Mouse (Mus musculus) small intestine, adult 2 months (tissue): ENCODE data around the gene Camk2b.

Experiments
- CTCF ChIP-seq: fragments of 200-500 bp; IDR thresholded peaks from 2 replicates; pipeline ENCODE4 v1.5.1; 2012; ENCODE audit warnings: low read depth, mild to moderate bottlenecking, control low read depth, inconsistent platforms, low read length, moderate library complexity, mixed read lengths; ENCODE audit not compliant: insufficient replicate concordance, insufficient read length; ENCODE audit errors: extremely low read depth
- POLR2A ChIP-seq: fragments of 200-500 bp; IDR thresholded peaks from 2 replicates; pipeline ENCODE4 v1.6.1; 2012; ENCODE audit warnings: low read depth, mild to moderate bottlenecking, control low read depth, inconsistent platforms, low read length, moderate library complexity

DNA sequence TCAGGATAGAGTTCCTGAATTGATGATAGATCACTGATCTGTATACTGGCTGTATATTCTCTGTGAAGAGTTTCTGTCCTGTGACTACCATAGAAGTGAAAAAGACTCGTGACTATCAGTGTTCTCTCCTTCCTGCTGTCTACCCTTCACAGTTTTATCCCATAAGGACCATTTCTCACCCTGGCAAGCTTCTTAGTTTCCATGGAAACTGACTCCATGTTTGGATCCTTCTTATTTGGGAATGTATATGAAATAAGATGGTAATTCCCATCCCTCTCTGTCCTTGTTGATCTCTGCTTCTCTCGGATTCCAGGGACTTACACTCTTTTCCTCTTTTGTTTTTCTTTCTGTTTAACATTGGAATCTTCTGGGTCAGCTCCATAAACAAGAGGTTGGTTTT is 106.1 kb downstream of the Camk2b start:
- no peak for TF ChIP-seq POLR2A
- no peak for TF ChIP-seq CTCF
